Mouse (Mus musculus): ENCODE results near the gene C3ar1. TPM values are rescaled to one million over a fixed set of nuclear protein-coding genes. Genes with fewer than 3 reads are reported as not detected.

Gene C3ar1
- under 1 TPM; 0.53 to 0.55 TPM for total RNA-seq (2023)

DNA sequence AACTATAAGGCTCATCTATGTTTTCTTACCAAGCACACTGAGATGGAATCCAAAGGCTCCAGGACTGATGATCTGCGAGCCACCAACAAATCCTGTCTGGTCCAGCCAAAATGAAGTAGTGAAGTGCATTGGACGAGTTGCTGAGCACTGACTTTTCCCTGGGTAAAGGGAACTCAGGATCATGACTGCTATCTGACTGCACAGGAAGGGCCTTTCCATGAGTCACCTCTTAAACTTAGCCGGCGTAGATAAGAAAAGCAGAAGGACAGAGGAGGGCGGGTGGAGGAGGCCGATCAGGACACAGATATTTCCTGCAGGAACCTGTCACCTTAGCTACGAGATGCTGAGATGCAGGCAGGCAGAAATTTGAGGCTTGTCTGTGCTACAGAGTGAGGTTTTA is at the start of gene C3ar1:
Gene C3ar1, minus strand, starts transcription at position 207 of the 400 bp plus-strand sequence.

DNA sequence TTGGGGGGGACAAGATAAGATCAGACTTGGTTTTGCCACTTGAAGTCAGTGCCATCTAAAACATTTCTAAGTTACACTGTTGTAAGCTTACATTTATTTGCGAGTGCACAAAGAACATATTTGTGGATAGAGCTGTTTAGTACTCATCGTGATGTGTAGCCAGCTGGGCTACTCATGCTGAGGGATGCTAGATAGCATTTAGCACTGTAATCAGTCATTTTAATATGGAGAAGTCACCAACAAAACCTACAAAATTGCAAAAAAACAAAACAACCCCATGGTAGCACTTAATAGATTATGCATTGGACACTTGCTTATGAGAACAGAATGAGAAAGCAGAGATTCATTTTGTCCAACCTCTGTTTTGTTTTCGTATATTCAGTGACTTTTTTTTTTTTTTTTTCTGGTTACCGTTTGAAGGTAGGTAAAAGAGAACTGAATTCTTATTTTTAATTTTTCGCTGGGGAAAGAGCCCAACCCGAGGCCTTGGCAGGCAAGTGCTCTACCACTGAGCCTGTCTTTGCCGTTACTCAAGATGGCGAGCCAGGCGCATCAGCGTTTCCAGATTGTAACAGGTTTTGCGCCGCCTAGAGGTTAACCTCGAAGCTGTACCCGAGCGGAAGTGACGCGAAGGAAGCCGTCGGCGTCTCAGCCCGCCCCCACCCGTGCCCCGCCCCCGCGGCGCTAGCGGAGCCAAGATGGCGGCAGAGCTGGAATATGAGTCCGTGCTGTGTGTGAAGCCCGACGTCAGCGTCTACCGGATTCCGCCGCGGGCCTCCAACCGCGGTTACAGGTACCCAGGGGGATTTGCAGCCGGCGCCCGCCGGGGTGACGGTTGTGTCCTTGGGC is 18.1 kb upstream of the C3ar1 start, which contains the start of gene Necap1:
Gene Necap1, plus strand, starts transcription at position 604 of the 849 bp plus-strand sequence.

DNA sequence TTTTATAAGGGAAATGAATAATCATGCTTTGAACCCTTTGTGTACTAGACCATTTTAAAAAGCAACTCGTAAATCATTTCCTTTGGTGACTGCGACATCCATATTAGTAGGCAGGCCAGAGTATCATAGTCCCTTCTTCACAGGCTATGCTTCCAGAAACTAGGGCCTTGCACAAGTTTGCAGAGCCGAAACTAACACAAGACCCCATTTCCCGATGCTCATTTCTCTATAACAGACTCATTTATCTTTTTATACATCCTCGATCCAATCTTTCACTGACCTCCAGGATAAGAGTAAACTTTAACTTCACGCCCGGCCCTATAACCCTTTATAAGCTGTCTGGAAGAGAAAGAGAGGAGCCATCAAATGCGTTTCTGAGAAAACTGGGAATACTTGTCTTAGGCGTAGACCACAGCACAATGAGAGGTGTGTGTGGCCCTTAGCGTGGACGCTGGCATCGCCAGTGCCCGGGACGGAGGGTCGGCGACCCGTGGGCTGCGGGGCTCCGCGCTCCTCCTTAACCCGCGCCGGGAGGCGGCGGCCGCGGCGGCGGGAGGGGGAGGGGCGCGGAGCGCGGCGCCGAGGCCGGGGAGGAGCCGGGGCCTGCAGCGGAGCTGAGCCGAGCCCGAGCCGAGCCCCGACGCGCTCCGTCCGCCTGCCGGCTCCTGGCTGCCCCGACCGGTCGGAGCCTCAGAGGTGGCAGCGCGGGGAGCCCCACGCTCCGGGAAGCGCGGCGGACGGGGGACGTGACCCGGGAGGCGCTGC is 36.5 kb downstream of the C3ar1 start, which contains the start of gene Foxj2:
Gene Foxj2, plus strand, starts transcription at position 609 of the 765 bp plus-strand sequence.

DNA sequence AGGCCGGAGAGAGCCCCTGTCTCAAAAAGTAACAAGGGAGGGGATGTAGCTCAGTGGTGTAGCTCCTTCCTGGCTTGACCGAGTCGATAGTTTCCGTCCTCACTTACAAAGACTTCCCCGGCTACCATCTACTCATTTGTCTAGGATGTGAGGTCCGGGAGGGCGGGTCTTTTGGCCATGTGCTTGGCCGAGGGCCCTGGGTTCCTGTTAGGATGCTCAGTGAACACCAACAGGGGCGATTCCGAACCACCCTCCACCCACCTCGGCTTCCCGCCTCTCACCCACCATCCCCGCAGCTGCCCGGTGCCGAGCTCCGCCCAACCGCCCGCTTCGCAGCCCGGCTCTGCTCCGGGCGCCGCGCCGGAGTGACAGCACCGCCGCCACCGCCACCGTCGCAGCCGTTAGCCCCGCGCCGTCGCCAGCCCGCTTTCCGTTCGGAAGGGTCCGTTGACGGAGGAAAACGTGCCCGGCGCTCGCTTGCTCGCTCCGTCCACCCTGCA is 54.6 kb downstream of the C3ar1 start, which contains the start of gene Slc2a3:
Gene Slc2a3, minus strand, starts transcription at position 340 of the 500 bp plus-strand sequence.

Other genes with a start within 250 kb of the C3ar1 start
- gene Gdf3, start 246.1 kb downstream of the C3ar1 start, total RNA-seq (2023) = under 1 TPM; 0.42 to 0.55 TPM
- not detected for gene Dppa3, start 229.8 kb downstream of the C3ar1 start, total RNA-seq (2023)
- not detected for gene Nanog, start 148.7 kb downstream of the C3ar1 start, total RNA-seq (2023)
- gene Slc2a3, start 54.5 kb downstream of the C3ar1 start, total RNA-seq (2023) = 100 to 1,000 TPM; 531 to 535 TPM
- 10 to 100 TPM; 27.4 to 27.8 TPM for gene Foxj2, start 36.2 kb downstream of the C3ar1 start, total RNA-seq (2023)
- 10 to 100 TPM; 41.5 to 42.4 TPM for gene Necap1, start 18.3 kb upstream of the C3ar1 start, total RNA-seq (2023)
- 10 to 100 TPM; 60.6 to 71.3 TPM for gene Clec4a1, start 65.7 kb upstream of the C3ar1 start, total RNA-seq (2023)
- 10 to 100 TPM; 69.4 to 73.0 TPM for gene Clec4a3, start 96.4 kb upstream of the C3ar1 start, total RNA-seq (2023)
- 1 to 10 TPM; 1.5 to 1.9 TPM for gene Clec4a4, start 134.2 kb upstream of the C3ar1 start, total RNA-seq (2023)
- gene Clec4b1, start 193.8 kb upstream of the C3ar1 start, total RNA-seq (2023) = 1 to 10 TPM; 3.7 to 4.4 TPM